Mouse (Mus musculus) ovary, postnatal 14 days (tissue): Measurements from ENCODE around the gene Cbarp.

Experiments used
- DNase-seq: peaks from one replicate; pipeline ENCODE4 v3.0.0; 2022; ENCODE audit warnings: low spot score

Cbarp gene

DNA sequence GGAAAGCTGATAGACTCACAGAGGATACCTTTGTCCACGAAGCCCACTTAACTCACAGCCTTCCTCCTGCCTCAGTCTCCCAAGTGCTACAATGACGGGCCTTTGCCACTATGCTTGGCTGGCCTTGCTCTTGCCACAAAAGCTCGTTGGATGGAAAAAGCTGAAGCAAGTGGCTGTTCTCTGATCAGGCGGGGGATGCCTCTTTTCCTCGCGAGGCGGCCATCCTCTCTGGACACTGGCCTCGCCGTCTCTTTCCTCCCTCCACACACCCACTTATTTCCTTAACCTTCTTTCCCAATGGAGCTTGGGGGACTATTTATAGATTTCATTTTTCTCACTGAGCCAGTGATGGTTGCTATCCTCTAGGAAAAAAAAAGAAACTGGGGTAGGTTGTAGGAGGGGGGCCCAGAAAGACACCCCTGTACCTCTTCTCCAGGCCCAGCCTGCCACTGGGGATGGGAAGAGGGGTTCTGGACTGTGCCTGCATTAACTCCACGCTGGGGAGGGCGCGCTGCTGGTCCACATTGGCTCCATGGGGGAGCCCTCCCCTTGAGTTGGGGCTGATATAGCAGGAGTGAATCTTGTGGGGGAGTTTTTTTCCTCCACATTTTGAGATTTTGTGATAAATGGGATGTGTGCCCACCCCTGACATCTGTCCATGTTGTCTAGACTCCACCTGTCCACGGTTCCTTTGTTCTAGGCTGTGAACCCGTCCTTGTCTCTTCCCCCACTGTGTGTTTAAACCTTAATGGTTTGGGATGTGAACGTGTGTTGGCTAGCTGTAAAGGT is 16.7 kb upstream of the Cbarp start:
- no peak for DNase-seq

DNA sequence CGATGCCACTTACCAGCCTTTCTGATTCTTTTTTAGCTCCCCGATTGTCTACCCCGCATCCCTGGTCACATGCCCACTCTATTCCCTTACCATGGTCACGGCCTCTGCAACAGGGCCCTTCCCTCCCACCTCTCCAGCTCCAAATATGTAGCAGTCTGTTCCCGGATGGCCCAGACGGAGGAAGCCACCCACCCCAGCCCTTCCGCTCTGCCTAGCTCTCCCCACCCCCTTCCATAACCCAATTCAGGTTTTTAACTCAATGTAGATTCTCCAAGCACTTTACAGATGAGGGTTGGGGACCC is 16.1 kb upstream of the Cbarp start:
- no peak for DNase-seq

- no peak for DNase-seq
These were observed 15.5 kb upstream of the Cbarp start for GRCm38 (mm10) chr10:80156002-80156751.

- no peak for DNase-seq
These were observed 14.6 kb upstream of the Cbarp start for GRCm38 (mm10) chr10:80155277-80155676.

DNA sequence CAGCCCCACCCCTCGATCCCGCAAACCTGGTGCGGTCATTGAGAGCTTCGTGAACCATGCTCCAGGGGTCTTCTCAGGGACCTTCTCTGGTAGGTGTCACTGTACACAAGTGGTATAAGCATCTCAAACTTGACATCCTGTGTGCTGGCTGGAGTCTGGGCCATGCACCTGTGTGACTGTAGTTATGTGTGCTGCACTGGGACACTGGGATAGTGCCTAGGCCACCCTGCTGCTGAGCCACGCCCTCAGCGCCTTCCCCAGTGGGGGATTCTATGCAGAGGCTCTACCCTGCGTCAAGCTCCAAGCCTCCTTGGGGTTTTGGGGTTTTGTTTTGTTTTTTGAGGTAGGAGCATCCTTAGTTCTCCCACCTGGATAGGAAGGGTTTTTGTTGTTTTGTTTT is 13.7 kb upstream of the Cbarp start:
- no peak for DNase-seq

DNA sequence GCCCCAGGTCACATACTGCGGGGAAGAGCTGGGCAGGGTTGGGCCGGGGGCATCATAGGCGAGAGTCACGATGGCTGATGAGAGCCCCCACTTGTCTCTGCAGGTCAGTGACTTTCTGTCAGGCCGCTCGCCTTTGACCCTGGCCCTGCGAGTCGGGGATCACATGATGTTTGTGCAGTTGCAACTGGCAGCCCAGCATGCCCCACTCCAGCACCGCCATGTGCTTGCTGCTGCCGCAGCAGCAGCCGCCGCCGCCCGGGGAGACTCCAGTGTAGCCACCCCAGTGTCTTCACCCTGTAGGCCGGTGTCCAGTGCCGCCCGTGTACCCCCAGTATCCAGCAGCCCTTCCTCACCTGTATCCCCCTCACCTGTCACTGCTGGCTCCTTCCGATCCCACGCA is 13.1 kb upstream of the Cbarp start:
- no peak for DNase-seq

GRCm38 (mm10) chr10:80152873-80153260 is 12.2 kb upstream of the Cbarp start:
- DNase-seq, result no peak

DNA sequence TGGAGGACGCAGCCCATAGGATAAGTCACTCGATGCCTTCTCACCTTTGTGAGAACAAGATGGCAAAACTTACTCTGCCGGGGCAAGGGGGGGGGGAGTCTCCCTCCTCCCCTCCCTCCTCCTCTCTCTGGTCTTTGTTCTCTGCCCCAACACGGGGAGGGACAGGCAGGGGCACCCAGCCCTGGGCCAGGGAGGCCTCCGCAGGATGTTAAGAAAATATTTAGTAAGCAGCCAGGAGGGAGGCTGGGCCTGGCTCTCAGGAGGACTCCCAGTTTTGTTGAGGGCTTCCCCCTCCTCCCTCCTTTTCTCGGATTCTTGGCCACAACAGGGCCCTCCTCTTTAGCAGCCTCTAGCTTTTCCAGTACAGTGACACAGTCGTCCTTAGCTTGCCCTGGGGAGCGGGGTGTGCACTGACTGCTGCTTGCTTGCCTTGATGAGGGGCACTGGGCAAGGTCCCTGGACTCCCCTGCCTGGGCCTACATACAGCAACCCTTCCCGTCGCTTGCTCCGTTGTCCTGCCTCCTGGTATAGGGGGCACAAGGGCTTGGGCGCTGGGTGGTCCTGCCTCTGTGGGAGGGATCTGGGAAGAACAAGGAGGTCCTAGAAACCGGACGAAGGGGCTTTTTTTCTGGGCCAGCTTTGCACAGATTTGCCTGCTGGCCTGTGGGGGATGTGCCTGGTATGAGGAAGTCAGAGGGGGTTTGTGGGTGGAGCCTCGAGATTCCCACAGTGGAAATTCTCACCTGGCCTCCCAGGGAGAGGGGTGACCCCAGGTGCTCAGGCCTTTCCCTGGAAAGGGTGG is 11.6 kb upstream of the Cbarp start:
- no peak for DNase-seq

- no peak for DNase-seq
These were observed 10.8 kb upstream of the Cbarp start for GRCm38 (mm10) chr10:80151211-80152034.

DNA sequence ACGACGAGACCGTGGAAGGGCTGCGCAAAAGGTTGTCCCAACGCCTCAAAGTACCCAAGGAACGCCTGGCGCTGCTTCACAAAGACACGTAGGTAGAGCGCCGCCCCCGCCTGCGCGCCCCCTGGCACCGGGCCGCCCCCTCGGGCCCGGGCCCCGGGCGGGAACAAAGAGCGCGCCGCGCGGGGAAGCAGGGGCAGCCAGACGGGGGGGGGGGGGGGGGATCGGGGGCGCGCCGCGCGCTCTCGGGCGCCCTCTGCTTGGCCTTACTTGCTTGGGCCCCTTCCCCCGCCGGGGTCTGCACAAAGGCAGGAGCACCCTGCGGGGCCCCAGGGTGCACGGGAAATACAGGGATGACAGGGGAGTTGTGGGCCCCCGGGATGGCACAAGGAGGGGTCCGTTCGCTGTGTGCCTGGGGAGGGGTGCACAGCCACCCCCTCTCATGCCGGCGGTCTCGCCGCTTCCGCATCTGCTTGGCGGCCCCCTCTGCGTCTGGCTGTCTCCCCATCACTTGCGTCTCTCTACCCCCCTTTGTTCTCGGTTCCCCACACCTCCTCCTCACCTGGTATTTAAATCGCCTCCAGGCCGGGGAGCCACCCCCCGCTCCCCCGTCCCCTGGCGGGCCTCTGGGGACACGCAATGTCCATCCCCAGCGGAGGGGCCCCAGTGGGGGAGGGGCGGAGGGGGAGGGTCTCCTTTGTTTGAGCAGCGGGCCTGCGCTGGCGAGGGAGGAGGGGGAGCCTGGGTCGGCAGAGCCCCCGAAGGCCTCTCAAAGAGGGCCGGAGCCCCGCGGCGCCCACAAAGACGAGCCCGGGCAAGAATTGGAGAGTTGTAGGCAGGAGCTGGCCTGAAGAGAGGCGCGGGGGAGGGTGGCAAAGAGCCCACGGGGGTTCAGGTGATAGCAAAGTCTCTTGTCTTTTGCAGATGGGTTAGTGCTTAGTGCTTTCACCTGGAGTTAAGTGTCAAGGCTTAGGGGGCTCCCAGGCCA is 9.9 kb upstream of the Cbarp start:
- DNase-seq, result no peak

DNA sequence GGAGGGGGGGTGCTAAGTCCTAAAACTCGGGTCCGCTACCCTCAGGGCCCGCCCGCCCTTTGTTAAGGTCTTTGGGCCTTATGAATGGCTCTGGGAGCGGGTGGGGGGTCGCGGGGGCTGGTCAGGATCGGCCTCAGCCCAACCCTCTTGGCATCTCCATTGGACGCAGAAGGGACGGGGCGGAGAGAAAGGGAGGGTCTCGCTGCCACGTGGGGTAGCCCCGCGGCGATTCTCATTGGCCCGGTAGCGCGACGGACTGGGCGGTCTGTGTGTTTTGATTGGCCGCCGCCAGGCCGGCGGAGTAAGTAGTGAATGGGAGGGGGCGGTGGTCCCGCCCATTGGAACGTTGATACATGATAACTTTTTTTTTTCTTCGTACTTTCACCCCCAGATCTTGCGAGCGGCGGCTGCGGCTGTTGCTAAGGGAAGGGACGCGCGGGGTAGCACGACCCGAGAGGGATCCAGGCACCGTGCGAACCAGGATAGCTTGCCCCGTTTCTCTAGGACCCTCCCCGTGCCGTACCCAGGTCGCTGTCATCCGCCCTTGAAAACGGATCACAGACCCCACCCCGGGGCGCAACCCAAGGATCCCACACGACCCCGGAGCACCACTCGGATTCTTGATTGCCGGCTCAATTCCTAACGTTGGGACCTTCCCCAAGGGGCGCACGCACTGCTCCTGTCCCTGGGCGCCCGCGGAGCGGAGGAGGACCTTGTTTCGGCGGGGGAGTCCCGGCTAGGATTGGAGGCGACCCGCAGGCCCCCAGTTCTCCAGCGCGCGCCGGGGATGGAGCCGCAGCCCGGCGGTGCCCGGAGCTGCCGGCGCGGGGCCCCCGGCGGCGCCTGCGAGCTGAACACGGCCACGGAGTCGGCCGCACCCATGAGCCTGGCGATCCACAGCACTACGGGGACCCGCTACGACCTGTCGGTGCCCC is 8.9 kb upstream of the Cbarp start:
- peak; percentile 91 for DNase-seq

DNA sequence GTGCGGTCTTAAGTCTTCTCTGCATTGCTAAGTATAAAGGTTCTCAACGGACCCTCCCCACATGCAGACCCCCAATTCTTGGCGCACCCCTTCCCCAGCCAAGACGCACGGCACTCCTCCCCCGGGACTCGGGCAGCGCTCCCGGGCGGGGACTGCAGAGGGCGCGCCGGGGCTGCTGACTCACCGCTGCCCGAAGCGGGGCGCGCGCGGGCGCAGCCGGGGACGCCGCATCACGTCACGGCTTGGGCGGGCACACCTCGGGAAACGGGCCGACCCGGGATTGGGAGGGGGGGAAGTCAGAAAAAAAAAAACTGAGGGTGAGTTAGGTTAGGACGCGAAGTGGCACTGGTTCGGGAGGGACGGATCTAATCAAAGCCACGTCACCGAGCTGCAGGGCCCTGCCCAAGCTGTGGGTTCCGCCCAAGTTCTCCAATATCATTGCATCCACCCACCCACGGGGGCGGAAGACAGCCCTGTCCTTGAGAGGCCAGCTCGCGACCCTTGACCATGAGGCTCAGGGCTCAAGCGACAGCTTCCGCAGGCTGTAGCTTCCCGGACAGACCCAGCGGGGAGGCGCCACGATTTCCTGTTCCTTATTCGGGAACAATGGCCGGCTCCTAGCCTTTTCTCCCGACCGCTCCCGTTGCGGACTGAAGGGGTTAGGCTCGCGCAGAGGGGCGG is 8.1 kb upstream of the Cbarp start:
- peak; percentile 94 for DNase-seq

DNA sequence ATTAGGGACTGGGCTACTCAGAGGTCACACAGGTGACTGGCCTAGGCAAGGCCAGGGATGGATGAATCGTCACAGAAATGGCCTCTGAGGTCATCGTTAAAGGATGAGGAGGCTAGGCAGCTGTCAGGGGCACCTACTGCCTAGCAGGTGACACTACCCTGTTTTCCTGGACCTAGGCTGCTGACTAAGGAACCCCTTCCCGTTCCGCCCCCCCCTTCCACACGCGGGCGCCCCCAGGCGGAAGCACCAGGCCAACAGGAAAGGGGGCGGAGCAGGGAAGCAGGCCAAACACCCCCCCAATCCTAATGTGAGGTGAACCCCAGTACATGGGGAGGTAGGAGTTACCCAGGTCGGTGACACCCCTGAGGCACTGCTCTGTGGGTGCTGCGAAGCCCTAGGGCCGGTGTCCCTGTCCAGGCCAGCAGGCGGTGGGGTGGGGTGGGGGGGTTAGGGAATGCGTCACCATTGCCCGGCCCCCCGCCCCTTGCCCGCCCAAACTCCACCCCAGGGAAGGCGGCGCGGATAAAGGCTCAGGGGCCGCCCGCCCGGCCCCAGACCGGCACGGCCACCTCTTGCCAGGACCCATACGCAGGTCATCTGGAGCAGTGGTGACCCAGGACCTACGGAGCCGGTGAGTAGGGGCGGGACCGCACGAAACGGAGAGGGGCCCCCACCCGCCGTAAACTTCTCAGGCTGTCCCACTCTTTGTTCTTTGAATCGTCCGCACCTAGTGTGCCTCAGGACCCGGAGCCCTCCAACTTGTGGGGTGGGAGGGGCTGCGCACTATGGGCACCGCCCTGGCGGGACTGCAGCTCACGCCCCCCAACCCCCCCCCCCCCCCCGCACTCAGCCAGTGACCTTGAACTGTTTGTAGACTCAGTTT is 7.3 kb upstream of the Cbarp start, which contains the start of gene Midn:
Gene Midn, plus strand, starts transcription at position 554 of the 883 bp plus-strand sequence.
- no peak for DNase-seq

DNA sequence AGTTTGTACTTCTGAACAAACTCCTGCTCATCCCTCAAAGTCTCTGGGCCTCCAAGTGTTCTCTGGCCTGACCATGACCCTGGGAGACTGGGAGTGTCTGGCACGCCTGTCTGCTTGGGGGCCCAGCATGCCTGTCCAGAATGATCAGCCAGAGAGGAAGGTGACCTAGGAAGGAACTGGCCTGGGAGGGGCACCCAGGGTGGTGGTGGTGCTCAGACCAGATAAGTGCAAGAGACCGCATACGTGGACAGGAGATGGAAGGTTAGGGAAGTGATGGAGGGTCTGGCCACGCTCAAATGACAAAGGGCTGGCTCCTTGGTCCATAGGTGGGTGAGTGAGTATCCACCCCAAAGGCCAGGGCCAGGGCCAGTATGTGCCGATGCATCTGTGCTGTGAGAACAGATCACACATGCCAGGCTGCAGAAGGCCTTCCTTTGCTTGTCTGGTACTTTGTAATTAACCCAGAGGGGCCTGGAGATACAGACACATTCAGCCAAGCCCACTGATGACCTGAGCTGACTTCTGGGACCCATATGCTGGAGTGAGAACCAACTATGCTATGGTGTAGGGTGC is 6.6 kb upstream of the Cbarp start:
- no peak for DNase-seq

GRCm38 (mm10) chr10:80146568-80147011 is 6.0 kb upstream of the Cbarp start:
- DNase-seq, result no peak

DNA sequence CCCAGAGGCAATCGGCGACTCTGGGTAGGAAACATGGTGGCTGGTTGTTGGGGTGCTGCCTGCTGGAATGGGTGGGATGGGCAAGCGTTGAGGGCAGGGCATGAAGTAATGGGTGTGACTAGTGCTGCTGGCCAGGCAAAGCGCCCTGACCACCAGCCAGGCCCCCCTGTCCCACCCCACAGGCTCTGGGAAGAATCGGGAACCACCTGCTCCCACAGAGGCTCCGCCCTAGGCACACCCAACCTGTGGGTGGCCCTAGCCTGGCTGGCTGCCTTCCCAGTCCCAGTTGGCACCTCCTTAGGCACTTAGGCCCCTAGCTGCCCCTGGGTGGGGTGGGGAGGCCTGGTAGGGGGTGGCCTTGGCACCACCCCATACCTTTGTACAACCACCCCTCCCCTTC is 5.3 kb upstream of the Cbarp start:
- DNase-seq, result no peak
